Mouse (Mus musculus) gastrocnemius, postnatal 25 days (tissue): Measurements from ENCODE around the gene Fdx1l. TPM values are rescaled to one million over a fixed set of nuclear protein-coding genes. Genes with fewer than 3 reads are reported as not detected.
A peak's percentile ranks its signal among the peaks of the same experiment; 100 is the strongest.
"Not testable (repeated sequence)": the region's sequence is repeated elsewhere in the genome, so short reads cannot be mapped to it uniquely, and the experiment has no call there.

Source experiments
- DNase-seq: peaks from one replicate; pipeline ENCODE4 v3.0.0; 2022
- total RNA-seq, 2 experiments: library from RNA; stranded (reverse); gene quantifications; 1 replicate in 1 of 2; 2 replicates in 1 of 2; pipeline ENCODE4 v1.2.3; 2021

Gene Fdx1l
- total RNA-seq, 2 experiments from 2014 or later, result 34.7 to 35.4 TPM

DNA sequence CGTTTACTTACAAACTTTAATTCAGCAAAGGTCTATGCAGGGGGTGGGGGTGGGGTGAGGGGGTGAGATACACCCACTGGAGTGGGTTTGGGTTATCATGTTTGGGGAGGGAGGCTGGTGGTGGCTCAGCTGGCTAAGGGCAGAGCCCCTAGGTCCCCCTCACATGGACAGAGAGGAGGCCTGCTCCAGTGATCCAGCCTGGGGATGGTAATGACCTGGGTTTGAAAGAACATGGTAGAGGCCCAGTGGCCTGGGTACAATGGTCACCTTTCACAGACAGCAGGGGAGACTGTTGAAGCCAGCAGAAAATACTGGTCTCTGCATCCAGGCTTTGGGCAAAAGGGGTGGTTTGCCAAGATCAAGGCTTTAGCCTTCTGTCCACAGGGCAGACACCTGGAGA lies 759 bp upstream of the Fdx1l start:
- no peak for DNase-seq

DNA sequence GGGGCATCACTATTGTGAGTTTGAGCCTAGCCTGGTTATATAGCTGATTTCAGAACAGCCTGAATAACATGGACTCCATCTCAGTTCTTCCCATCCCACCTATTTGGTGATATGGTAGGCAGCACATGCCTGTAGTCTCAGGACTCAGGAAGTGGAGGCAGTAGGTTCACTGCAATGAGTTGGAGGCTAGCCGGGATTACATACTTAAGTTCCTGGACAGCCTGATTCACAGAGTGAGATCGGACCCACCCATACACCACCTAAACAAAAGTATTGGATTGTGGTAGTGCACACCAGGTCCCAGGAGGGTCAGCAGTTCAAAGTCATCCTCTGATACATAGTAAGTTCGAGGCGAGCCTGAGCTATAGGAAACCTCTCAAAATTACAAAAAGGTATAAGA lies 773 bp downstream of the Fdx1l start:
- DNase-seq, result no peak

GRCm38 (mm10) chr9:21067006-21067684 lies 6.3 kb downstream of the Fdx1l start, which contains the start of gene Zglp1:
TSS of gene Zglp1 (minus strand) at chr9:21067093.
- DNase-seq, result no peak

DNA sequence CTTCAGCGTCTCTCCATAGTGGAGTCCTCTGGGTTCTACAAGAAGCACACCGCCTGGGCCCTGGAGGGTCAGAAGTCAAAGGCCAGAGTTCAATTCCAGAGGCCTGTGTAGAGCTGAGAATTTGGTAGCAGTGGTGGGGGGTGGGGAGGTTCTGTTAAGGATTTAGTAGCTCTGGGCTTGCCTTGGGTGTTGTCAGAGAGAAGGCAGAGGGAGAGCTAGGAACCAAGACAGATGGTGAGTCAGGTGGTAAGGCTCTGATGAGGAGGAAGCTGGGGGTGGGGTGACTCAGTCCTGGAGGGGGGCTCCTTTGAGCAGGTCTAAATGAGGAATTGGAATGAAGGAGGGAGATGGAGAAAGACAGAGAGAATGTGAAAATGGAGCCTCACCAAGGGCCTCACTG lies 10.5 kb downstream of the Fdx1l start:
- no peak for DNase-seq

DNA sequence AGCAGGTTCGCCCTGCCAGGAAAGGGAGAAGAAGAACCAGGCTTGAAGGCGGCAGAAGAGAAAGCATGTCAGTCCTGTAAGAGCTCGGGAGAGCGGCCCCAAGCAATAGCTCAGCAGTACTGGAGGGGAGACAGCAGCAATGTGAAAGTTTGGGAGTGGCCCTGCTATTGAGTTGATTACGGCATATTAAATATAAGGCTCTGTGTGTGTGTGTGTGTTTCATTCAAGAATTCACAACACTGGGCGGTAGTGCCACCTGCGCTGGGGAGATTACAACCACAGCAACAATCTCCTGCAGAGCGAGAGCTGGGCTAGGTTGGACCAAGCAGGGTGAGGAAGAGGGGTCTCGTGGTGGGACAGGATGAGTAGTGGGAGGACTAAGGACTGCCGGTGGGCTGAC lies 21.8 kb downstream of the Fdx1l start:
- no peak for DNase-seq

DNA sequence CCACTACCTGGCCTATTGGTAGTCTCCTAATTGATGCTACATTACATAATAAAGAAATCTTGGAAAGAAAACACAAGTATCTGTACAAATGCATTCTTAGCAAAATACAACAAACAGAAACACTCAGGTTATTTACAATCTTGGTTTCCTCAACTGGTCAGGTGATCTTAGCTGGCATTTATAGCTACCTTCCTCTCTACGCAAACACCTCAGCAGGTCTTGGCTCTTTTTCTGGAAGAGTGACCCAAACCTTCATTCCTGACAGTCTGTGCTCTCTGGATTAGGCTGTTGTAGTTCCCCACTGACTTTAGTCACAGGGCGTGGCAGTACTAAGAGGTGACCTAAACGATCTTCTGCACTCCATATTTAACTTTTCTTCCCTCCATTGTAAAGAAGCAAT lies 28.2 kb downstream of the Fdx1l start:
- DNase-seq, result no peak

DNA sequence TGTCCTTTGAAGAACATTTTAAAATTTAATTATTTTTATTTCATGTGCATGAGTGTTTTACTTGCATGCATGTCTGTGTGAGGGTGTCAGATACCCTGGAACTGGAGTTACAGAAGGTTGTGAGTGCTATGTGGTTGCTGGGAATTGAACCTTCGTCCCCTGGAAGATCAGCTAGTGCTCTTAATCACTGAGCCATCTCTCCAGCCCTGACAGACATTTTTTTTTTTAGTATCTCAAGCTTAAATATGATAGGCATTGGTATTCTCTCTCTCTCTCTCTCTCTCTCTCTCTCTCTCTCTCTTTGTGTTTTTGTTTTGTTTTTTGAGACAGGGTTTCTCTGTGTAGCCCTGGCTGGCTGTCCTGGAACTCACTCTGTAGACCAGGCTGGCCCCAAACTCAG lies 28.6 kb downstream of the Fdx1l start:
- DNase-seq, result not testable (repeated sequence)

GRCm38 (mm10) chr9:21043563-21043962 lies 29.9 kb downstream of the Fdx1l start:
- no peak for DNase-seq

GRCm38 (mm10) chr9:21041308-21041707 lies 32.1 kb downstream of the Fdx1l start:
- no peak for DNase-seq

- no peak for DNase-seq
Measured at GRCm38 (mm10) chr9:21039779-21040178, 33.6 kb downstream of the Fdx1l start.

GRCm38 (mm10) chr9:21037481-21037891 lies 35.9 kb downstream of the Fdx1l start:
- DNase-seq, result no peak

DNA sequence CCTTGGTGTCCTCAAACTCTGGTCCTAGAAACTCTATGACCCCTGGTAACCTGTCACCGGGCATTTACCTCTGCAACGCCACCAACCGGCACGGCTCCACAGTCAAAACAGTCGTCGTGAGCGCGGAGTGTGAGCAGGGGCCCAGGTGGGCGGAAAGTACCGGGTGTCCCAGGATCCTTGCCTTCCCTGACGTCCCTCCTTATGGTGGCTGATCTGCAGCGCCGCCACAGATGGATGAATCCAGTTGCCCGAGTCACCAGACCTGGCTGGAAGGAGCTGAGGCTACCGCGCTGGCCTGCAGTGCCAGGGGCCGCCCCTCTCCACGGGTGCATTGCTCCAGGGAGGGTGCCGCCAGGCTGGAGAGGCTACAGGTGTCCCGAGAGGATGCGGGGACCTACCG lies 36.7 kb downstream of the Fdx1l start:
- no peak for DNase-seq

DNA sequence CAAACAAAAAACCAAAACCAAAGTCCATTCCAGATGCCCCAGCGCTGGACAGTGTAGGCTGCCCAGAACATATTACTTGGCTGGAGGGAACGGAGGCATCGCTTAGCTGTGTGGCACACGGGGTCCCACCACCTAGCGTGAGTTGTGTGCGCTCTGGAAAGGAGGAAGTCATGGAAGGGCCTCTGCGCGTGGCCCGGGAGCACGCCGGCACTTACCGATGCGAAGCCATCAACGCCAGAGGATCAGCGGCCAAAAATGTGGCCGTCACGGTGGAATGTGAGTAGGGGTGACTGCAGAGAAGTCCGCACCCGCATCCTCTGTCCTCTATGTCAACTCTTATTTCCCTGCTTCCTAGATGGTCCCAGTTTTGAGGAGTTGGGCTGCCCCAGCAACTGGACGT lies 37.3 kb downstream of the Fdx1l start:
- no peak for DNase-seq

DNA sequence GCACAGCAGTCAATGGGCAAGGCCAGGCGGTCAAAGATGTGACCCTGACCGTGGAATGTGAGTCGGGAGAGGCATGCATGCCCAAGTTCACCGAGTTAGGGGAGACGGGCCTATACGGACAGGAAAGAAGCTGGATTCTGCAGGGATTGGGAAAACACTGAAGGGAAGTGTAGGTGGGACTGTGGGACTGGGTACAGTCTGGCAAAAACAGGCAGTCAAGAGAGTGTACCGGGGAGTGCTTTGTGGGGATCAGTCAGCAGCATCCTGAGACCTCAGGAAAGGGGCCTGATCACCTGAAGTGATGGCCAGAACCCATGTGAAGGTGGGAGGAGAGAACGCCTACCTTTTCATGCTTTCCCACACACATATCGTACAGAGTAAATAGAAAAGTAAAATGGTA lies 37.8 kb downstream of the Fdx1l start:
- no peak for DNase-seq

DNA sequence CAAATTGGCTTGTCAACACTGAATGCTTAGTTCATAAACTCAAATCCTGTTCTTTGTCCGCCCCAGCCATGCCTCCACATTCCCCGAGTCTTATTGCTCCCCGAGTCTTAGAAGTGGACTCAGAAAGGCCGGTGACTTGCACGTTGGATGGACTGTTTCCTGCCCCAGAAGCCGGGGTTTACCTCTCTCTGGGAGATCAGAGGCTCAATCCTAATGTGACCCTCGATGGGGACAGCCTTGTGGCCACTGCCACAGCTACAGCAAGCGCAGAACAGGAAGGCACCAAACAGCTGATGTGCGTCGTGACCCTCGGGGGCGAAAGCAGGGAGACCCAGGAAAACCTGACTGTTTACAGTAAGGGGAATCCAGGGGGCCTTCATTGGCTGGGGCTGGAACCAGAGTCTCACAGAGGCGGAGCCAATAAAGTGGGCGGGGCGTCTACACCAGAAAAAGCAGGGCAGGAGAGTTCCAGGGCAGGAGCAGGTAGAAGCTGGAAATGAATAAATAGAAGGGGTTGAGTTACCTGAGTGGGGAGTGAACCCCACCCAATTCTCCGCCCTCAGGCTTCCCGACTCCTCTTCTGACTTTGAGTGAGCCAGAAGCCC lies 38.8 kb downstream of the Fdx1l start:
- DNase-seq, result no peak

- peak; percentile 79 for DNase-seq
Measured at GRCm38 (mm10) chr9:21033136-21033535, 40.3 kb downstream of the Fdx1l start.

- no peak for DNase-seq
Measured at GRCm38 (mm10) chr9:21032491-21032890, 40.9 kb downstream of the Fdx1l start.

DNA sequence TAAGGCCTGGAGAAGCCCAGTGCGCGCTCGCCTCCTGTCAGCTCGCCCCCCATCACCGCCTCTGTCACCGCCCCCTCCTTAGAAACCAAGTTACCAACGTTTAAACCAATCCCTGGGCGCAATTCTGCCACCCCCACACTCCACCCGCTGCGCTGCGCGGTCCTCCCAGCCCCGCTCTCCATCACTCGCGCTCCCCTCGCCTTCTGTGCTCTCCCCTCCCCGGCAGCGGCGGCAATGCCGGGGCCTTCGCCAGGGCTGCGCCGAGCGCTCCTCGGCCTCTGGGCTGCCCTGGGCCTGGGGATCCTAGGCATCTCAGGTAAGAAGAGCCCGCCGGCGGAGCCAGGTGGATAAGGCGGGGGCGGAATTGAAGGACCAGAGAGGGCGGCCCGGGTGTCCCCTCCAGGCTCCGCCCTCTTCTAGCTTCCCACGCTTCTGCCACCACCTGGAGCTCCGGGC lies 41.5 kb downstream of the Fdx1l start, which contains the start of gene Icam5:
Gene Icam5, plus strand, starts transcription at position 178 of the 456 bp plus-strand sequence.
- no peak for DNase-seq

GRCm38 (mm10) chr9:21031251-21031895 lies 42.0 kb downstream of the Fdx1l start:
- peak; percentile 60 for DNase-seq

GRCm38 (mm10) chr9:21030781-21031250 lies 42.6 kb downstream of the Fdx1l start:
- DNase-seq, result peak; percentile 87

GRCm38 (mm10) chr9:21030055-21030600 lies 43.3 kb downstream of the Fdx1l start:
- no peak for DNase-seq

- DNase-seq, result peak; percentile 73
Measured at GRCm38 (mm10) chr9:21029291-21030054, 43.9 kb downstream of the Fdx1l start, which contains the start of gene Icam4. TSS of gene Icam4 (plus strand) at chr9:21029373.
